Mouse (Mus musculus) G1E (cell line): Measurements from ENCODE around the gene Dennd2a. TPM values are rescaled to one million over a fixed set of nuclear protein-coding genes. Genes with fewer than 3 reads are reported as not detected.

Source experiments
- ATAC-seq: 2 replicates; pipeline ENCODE4 v1.8.0; 2016; ENCODE audit warnings: mild to moderate bottlenecking; ENCODE audit not compliant: insufficient number of reproducible peaks, poor library complexity, low FRiP score, severe bottlenecking; ENCODE audit errors: extremely low read depth
- DNase-seq: peaks from one replicate; pipeline ENCODE4 v3.0.0; 2012; ENCODE audit warnings: low spot score
- H3K27me3 ChIP-seq: 2 replicates; pipeline ENCODE4 v1.6.1; 2012; ENCODE audit warnings: mild to moderate bottlenecking, low read length, inconsistent platforms; ENCODE audit not compliant: insufficient read depth
- H3K36me3 ChIP-seq: replicated peaks from 2 replicates; pipeline ENCODE3; 2012; ENCODE audit warnings: mild to moderate bottlenecking, inconsistent platforms
- H3K4me1 ChIP-seq: 2 replicates; pipeline ENCODE4 v1.6.1; 2012; ENCODE audit warnings: low read depth, low read length, inconsistent platforms, mixed read lengths; ENCODE audit not compliant: insufficient read depth
- H3K4me3 ChIP-seq: 2 replicates; pipeline ENCODE4 v1.5.1; 2012; ENCODE audit warnings: low read depth, mild to moderate bottlenecking, inconsistent platforms, low read length, moderate library complexity, mixed read lengths
- H3K9me3 ChIP-seq: replicated peaks from 2 replicates; pipeline ENCODE4 v1.6.1; 2012; ENCODE audit warnings: inconsistent platforms
- CTCF ChIP-seq: IDR thresholded peaks from 2 replicates; pipeline ENCODE4 v1.5.1; 2012; ENCODE audit warnings: low read depth, low read length, inconsistent platforms, mixed read lengths
- GATA1 ChIP-seq: IDR thresholded peaks from 2 replicates; pipeline ENCODE4 v1.6.1; 2012; ENCODE audit warnings: borderline replicate concordance, low read length, inconsistent platforms, mixed read lengths
- GATA2 ChIP-seq: IDR thresholded peaks from 2 replicates; pipeline ENCODE4 v1.6.1; 2012; ENCODE audit warnings: low read depth, low read length, inconsistent platforms, borderline replicate concordance
- POLR2AphosphoS5 ChIP-seq: IDR thresholded peaks from 2 replicates; pipeline ENCODE4 v1.6.1; 2012; ENCODE audit warnings: low read depth, low read length, inconsistent platforms; ENCODE audit not compliant: insufficient replicate concordance
- TAL1 ChIP-seq: conservative IDR thresholded peaks from 2 replicates; pipeline ENCODE4 v1.6.1; 2012; ENCODE audit warnings: low read depth, low read length, inconsistent platforms, mixed read lengths
- polyA plus RNA-seq: library from polyadenylated mRNA; stranded (reverse); fragments of >175 nt; gene quantifications from 2 replicates; pipeline ENCODE4 v1.2.3, GENCODE M21; 2012
- total RNA-seq, 2 experiments: library from RNA; stranded (forward) in 1 of 2; stranded (reverse) in 1 of 2; fragments of 200-1000 nt in 1 of 2; fragments of >200 nt in 1 of 2; fragmentation: Nextera tagmentation in 1 of 2; gene quantifications; 2 replicates each; pipeline ENCODE4 v1.2.3; 2014 to 2017

Gene Dennd2a
- total and polyA plus RNA-seq, 3 experiments, result 0.38 TPM; not detected in 2

- Histone ChIP-seq H3K4me3 (no peak overlapping the region), H3K9me3 (no peaks in the 10 kb centered on the region), H3K36me3 (no peaks in the 10 kb centered on the region), H3K27me3 (peaks cover 22% of the 10 kb centered on the region), H3K4me1 (no peaks in the 10 kb centered on the region)
- DNase-seq (no peak), ATAC-seq (no peak)
- TF ChIP-seq GATA2, result no peak
- no peak for TF ChIP-seq POLR2AphosphoS5
- TF ChIP-seq TAL1, result no peak
- no peak for TF ChIP-seq GATA1
- TF ChIP-seq CTCF, result no peak
Measured at GRCm38 (mm10) chr6:39539679-39540155, 17.9 kb downstream of the Dennd2a start.

DNA sequence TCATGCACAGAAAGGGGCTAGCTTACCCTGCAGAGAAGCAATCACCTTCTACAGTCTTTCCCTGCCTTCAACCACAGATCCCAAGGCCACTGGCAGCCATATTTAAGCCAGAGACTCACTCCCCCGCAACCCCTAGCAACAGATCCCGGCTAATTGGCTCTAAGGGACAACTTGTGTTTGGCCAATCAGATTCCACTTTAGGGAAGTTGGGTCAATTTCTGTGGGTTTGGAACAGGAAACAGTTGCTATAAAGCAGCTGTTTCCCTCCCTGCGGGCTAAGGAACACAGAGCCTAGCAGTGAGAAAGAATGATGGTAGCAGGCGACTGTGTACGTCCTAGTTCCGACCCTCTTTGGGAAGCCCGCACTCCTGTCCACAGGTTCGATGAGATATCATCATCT lies 19.4 kb downstream of the Dennd2a start:
- Histone ChIP-seq H3K9me3 (no peaks in the 10 kb centered on the region), H3K36me3 (no peaks in the 10 kb centered on the region), H3K27me3 (peaks cover 18% of the 10 kb centered on the region), H3K4me1 (no peaks in the 10 kb centered on the region), H3K4me3 (no peak overlapping the region)
- TF ChIP-seq GATA2, result no peak
- TF ChIP-seq CTCF, result no peak
- TF ChIP-seq GATA1, result no peak
- TF ChIP-seq TAL1, result no peak
- no peak for TF ChIP-seq POLR2AphosphoS5
- DNase-seq, result no peak
- no peak for ATAC-seq

DNA sequence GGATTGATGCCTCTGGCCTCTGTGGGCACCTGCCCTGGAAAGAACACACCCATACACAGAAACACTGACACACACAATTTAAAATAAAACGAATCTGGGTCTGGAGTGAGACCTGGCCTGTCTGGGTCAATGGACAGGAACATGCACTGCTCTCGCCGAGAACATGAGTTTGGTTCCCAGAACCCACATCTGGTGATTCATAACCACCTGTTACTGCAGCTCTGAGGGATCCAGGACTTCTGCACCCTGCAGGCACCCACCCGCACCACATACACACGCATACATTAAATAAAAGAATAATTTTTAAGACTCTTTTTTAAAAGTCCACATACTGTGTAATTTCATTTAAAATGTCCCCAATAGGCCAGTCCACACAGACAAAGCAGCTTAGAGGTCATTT lies 20.4 kb downstream of the Dennd2a start:
- TF ChIP-seq GATA2 (no peak), TAL1 (no peak), GATA1 (no peak), CTCF (no peak)
- ATAC-seq (no peak), DNase-seq (no peak)
- no peaks in the 10 kb centered on the region for H3K4me1 ChIP-seq
- H3K9me3 ChIP-seq, result no peaks in the 10 kb centered on the region
- peaks cover 13% of the 10 kb centered on the region for H3K27me3 ChIP-seq
- H3K4me3 ChIP-seq, result no peak overlapping the region
- no peaks in the 10 kb centered on the region for H3K36me3 ChIP-seq

DNA sequence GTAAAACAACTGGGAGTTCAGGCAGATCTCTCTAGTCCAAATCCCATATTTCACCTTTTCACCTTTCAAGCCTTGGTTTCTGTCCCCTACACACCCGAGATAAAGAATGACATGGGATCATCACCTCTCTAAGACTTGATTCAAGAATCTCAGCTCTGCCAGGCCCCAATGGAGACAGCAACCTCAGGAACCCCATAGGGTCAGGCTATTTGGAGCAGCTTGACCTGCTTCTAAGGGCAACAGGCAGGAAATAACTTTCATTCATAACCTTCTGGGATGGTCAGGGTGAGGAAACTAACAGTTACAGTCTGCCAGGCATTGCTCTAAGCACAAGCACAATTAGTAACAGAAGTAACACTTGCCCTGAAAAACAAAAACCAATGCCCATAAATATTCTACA lies 21.0 kb downstream of the Dennd2a start:
- H3K9me3 ChIP-seq, result no peaks in the 10 kb centered on the region
- no peak overlapping the region for H3K4me3 ChIP-seq
- H3K36me3 ChIP-seq, result no peaks in the 10 kb centered on the region
- DNase-seq (no peak), ATAC-seq (no peak)
- H3K4me1 ChIP-seq, result no peaks in the 10 kb centered on the region
- peaks cover 15% of the 10 kb centered on the region for H3K27me3 ChIP-seq
- TF ChIP-seq CTCF (no peak), TAL1 (no peak), GATA1 (no peak), POLR2AphosphoS5 (no peak), GATA2 (no peak)

- no peaks in the 10 kb centered on the region for H3K36me3 ChIP-seq
- no peak overlapping the region for H3K4me3 ChIP-seq
- H3K27me3 ChIP-seq, result peaks cover 18% of the 10 kb centered on the region
- DNase-seq (no peak), ATAC-seq (no peak)
- H3K9me3 ChIP-seq, result no peaks in the 10 kb centered on the region
- H3K4me1 ChIP-seq, result no peaks in the 10 kb centered on the region
- no peak for TF ChIP-seq TAL1
- no peak for TF ChIP-seq POLR2AphosphoS5
- no peak for TF ChIP-seq GATA2
- no peak for TF ChIP-seq GATA1
Measured at GRCm38 (mm10) chr6:39534944-39535343, 22.7 kb downstream of the Dennd2a start.

DNA sequence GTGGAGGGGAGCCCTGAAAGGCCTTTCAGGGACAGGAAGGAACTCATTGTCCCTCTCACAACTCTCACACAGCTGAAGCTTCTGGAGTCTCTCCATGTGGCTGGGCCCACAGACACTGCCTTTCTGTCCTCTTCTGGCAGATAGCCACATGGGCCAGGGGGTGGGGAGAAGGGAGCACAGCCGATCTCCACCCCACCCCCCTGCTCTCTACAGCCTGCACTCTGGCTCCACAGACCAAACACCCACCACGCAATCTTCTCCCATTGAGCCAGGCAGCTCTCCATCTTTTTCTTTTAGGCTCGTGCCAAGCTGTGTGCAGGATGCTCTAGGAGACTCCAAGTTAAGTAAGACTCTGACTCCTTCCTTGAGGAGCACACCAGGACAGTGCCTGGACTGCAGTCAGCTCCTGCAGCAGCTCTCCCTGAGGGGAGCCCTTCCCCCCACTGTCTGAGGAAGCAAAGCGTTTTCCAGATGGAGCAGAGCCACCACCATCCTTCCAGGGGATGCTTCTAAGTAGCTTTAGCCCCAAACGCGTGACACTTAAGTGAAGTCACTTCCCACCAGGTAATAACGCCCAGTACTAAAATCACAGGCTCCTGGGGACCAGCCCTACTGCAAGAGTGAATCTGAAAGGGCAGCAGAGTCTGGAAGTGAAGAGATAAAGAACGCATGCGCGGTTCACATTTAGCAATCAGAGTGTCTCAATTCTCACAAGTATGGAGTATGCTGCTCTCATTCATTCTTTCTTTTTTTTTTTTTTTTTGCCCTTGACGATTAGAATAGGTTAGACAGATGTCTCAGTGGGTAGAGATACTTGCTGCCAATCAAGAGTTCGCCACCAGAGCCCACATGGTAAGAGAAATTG lies 28.8 kb downstream of the Dennd2a start:
- no peak for TF ChIP-seq CTCF
- no peak for TF ChIP-seq TAL1
- no peak for TF ChIP-seq GATA2
- no peak for TF ChIP-seq POLR2AphosphoS5
- no peak for TF ChIP-seq GATA1
- no peaks in the 10 kb centered on the region for H3K9me3 ChIP-seq
- no peak for DNase-seq
- no peak overlapping the region for H3K4me3 ChIP-seq
- H3K4me1 ChIP-seq, result no peaks in the 10 kb centered on the region
- H3K36me3 ChIP-seq, result no peaks in the 10 kb centered on the region
- peaks cover 5% of the 10 kb centered on the region; the same call in 1 of the 2 replicates for H3K27me3 ChIP-seq
- ATAC-seq, result no peak
